Mouse (Mus musculus): Measurements from ENCODE around the gene Gm16181.

Gene Gm16181

GRCm38 (mm10) chr17:35269653-35270347, 49.2 kb downstream of the Gm16181 start:
- no peak for DNase-seq (ENCODE audit: low spot score in 2 of 2)

GRCm38 (mm10) chr17:35272249-35272648, 51.6 kb downstream of the Gm16181 start:
- DNase-seq (ENCODE audit: low spot score in 2 of 2) = no peak
